Mouse (Mus musculus): ENCODE measurements at regions not wholly inside any gene's neighbourhood (a gene's known extent, or its start where the extent isn't known, plus 50 kb on each side); places are given as distances from the start of the nearest gene placed in this dataset.

- Histone ChIP-seq H3K36me3 (ENCODE audit: control insufficient read depth, insufficient read depth) (no peaks in the 10 kb centered on the region), H3K27me3 (ENCODE audit: control insufficient read depth, insufficient read depth, insufficient read length) (no peaks in the 10 kb centered on the region), H3K79me3 (ENCODE audit: low read depth) (no peaks in the 10 kb centered on the region), H3K79me2 (ENCODE audit: control insufficient read depth, insufficient read depth) (no peaks in the 10 kb centered on the region), H3K4me3 (ENCODE audit: insufficient read depth, poor library complexity, severe bottlenecking) (no peak overlapping the region), H3ac (ENCODE audit: control insufficient read depth, insufficient read length, low read depth) (no peak overlapping the region)
- no peak for TF ChIP-seq USF1 (IDR thresholded peaks at IDR 0.05; ENCODE audit: low read depth)
- peak; percentile 68 for TF ChIP-seq CEBPB (IDR thresholded peaks at IDR 0.05; ENCODE audit: low read depth)
These were observed 92.1 kb downstream of the Bcl2l11 start for GRCm38 (mm10) chr2:128217784-128218467.

GRCm38 (mm10) chr2:128218961-128219360, 93.1 kb downstream of the Bcl2l11 start:
- H3K36me3 ChIP-seq (ENCODE audit: control insufficient read depth, insufficient read depth), result no peaks in the 10 kb centered on the region
- H3K4me3 ChIP-seq (ENCODE audit: insufficient read depth, poor library complexity, severe bottlenecking), result no peak overlapping the region
- H3K79me3 ChIP-seq (ENCODE audit: low read depth), result no peaks in the 10 kb centered on the region
- no peaks in the 10 kb centered on the region for H3K79me2 ChIP-seq (ENCODE audit: control insufficient read depth, insufficient read depth)
- H3K27me3 ChIP-seq (ENCODE audit: control insufficient read depth, insufficient read depth, insufficient read length), result no peaks in the 10 kb centered on the region
- H3ac ChIP-seq (ENCODE audit: control insufficient read depth, insufficient read length, low read depth), result no peak overlapping the region
- no peak for TF ChIP-seq USF1 (IDR thresholded peaks at IDR 0.05; ENCODE audit: low read depth)
- TF ChIP-seq CEBPB (IDR thresholded peaks at IDR 0.05; ENCODE audit: low read depth), result no peak
- TF ChIP-seq MYOG (IDR thresholded peaks at IDR 0.05; ENCODE audit: control insufficient read depth, extremely low read depth, insufficient read length), result no peak
- TF ChIP-seq MYOD1 (IDR thresholded peaks at IDR 0.05; ENCODE audit: control insufficient read depth, insufficient read length, low read depth), result no peak
- no peak for TF ChIP-seq CTCF (IDR thresholded peaks at IDR 0.05; ENCODE audit: control insufficient read depth, insufficient read depth, insufficient read length)
- TF ChIP-seq FOSL1 (IDR thresholded peaks at IDR 0.05; ENCODE audit: insufficient read depth, low read length, poor library complexity, severe bottlenecking), result no peak
- TF ChIP-seq MAX (IDR thresholded peaks at IDR 0.05), result no peak

- Histone ChIP-seq H3K4me3 (ENCODE audit: insufficient read depth, poor library complexity, severe bottlenecking) (no peak overlapping the region), H3K79me3 (ENCODE audit: low read depth) (no peaks in the 10 kb centered on the region), H3K79me2 (ENCODE audit: control insufficient read depth, insufficient read depth) (no peaks in the 10 kb centered on the region), H3K36me3 (ENCODE audit: control insufficient read depth, insufficient read depth) (no peaks in the 10 kb centered on the region), H3K27me3 (ENCODE audit: control insufficient read depth, insufficient read depth, insufficient read length) (no peaks in the 10 kb centered on the region), H3ac (ENCODE audit: control insufficient read depth, insufficient read length, low read depth) (no peak overlapping the region)
- TF ChIP-seq MAX (IDR thresholded peaks at IDR 0.05) (no peak), CTCF (IDR thresholded peaks at IDR 0.05; ENCODE audit: control insufficient read depth, insufficient read depth, insufficient read length) (no peak), FOSL1 (IDR thresholded peaks at IDR 0.05; ENCODE audit: insufficient read depth, low read length, poor library complexity, severe bottlenecking) (no peak), CEBPB (IDR thresholded peaks at IDR 0.05; ENCODE audit: low read depth) (no peak), USF1 (IDR thresholded peaks at IDR 0.05; ENCODE audit: low read depth) (no peak), MYOD1 (IDR thresholded peaks at IDR 0.05; ENCODE audit: control insufficient read depth, insufficient read length, low read depth) (no peak), MYOG (IDR thresholded peaks at IDR 0.05; ENCODE audit: control insufficient read depth, extremely low read depth, insufficient read length) (no peak)
These were observed 95.2 kb downstream of the Bcl2l11 start for GRCm38 (mm10) chr2:128221055-128221454.

- H3K27me3 ChIP-seq (ENCODE audit: control insufficient read depth, insufficient read depth, insufficient read length), result no peaks in the 10 kb centered on the region
- no peaks in the 10 kb centered on the region for H3K79me3 ChIP-seq (ENCODE audit: low read depth)
- no peak for TF ChIP-seq CEBPB (IDR thresholded peaks at IDR 0.05; ENCODE audit: low read depth)
- no peaks in the 10 kb centered on the region for H3K36me3 ChIP-seq (ENCODE audit: control insufficient read depth, insufficient read depth)
- H3ac ChIP-seq (ENCODE audit: control insufficient read depth, insufficient read length, low read depth), result no peak overlapping the region
- no peaks in the 10 kb centered on the region for H3K79me2 ChIP-seq (ENCODE audit: control insufficient read depth, insufficient read depth)
- H3K4me3 ChIP-seq (ENCODE audit: insufficient read depth, poor library complexity, severe bottlenecking), result no peak overlapping the region
These were observed 95.8 kb downstream of the Bcl2l11 start for GRCm38 (mm10) chr2:128221657-128222056.

- no peaks in the 10 kb centered on the region for H3K79me2 ChIP-seq (ENCODE audit: control insufficient read depth, insufficient read depth)
- no peaks in the 10 kb centered on the region for H3K79me3 ChIP-seq (ENCODE audit: low read depth)
- no peak overlapping the region for H3ac ChIP-seq (ENCODE audit: control insufficient read depth, insufficient read length, low read depth)
- TF ChIP-seq USF1 (IDR thresholded peaks at IDR 0.05; ENCODE audit: low read depth) (peak; percentile 1), MYOG (IDR thresholded peaks at IDR 0.05; ENCODE audit: control insufficient read depth, extremely low read depth, insufficient read length) (no peak), MYOD1 (IDR thresholded peaks at IDR 0.05; ENCODE audit: control insufficient read depth, insufficient read length, low read depth) (peak; percentile 67), CTCF (IDR thresholded peaks at IDR 0.05; ENCODE audit: control insufficient read depth, insufficient read depth, insufficient read length) (no peak), CEBPB (IDR thresholded peaks at IDR 0.05; ENCODE audit: low read depth) (peak; percentile 96), MAX (IDR thresholded peaks at IDR 0.05) (peak; percentile 73), FOSL1 (IDR thresholded peaks at IDR 0.05; ENCODE audit: insufficient read depth, low read length, poor library complexity, severe bottlenecking) (peak; percentile 76)
- no peaks in the 10 kb centered on the region for H3K36me3 ChIP-seq (ENCODE audit: control insufficient read depth, insufficient read depth)
- H3K27me3 ChIP-seq (ENCODE audit: control insufficient read depth, insufficient read depth, insufficient read length), result no peaks in the 10 kb centered on the region
- H3K4me3 ChIP-seq (ENCODE audit: insufficient read depth, poor library complexity, severe bottlenecking), result no peak overlapping the region
These were observed 100.7 kb downstream of the Bcl2l11 start for GRCm38 (mm10) chr2:128226465-128227047.

GRCm38 (mm10) chr2:128229730-128230129, 103.9 kb downstream of the Bcl2l11 start:
- TF ChIP-seq FOSL1 (IDR thresholded peaks at IDR 0.05; ENCODE audit: insufficient read depth, low read length, poor library complexity, severe bottlenecking), result peak; percentile 36
- no peak for TF ChIP-seq MYOG (IDR thresholded peaks at IDR 0.05; ENCODE audit: control insufficient read depth, extremely low read depth, insufficient read length)
- Histone ChIP-seq H3K36me3 (ENCODE audit: control insufficient read depth, insufficient read depth) (no peaks in the 10 kb centered on the region), H3K79me2 (ENCODE audit: control insufficient read depth, insufficient read depth) (no peaks in the 10 kb centered on the region), H3K79me3 (ENCODE audit: low read depth) (no peaks in the 10 kb centered on the region), H3ac (ENCODE audit: control insufficient read depth, insufficient read length, low read depth) (no peak overlapping the region), H3K4me3 (ENCODE audit: insufficient read depth, poor library complexity, severe bottlenecking) (no peak overlapping the region), H3K27me3 (ENCODE audit: control insufficient read depth, insufficient read depth, insufficient read length) (no peaks in the 10 kb centered on the region)

All from C2C12 (cell line).